Mouse (Mus musculus): ENCODE measurements around the gene Aatk.

Gene Aatk

GRCm38 (mm10) chr11:119990658-119991337, 56.2 kb downstream of the Aatk start:
- DNase-seq (ENCODE audit: low spot score in 2 of 2), result no peak

DNA sequence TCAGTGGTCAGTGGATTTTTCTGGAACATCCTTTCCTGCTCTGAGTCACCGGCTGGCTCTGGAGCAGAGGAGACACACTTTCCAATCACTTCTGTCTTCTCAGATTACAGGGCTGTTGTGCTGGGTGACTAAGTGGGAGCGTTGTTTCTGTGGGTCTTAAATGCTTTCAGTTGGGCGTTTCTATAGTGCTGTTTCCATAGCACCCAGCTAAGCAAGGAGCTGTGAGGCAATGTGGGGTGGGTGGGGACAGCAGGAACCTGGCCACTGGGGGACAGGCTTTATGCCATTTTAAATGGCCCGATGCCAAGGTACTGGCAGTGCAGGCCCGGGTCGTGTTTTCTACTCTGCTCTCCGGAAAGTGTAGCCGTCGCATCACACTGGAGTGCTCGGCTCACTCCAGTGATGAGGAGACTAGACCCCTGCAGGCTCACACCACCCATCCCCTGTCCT, 57.8 kb downstream of the Aatk start:
- DNase-seq (ENCODE audit: low spot score in 2 of 2), result peak in 1 of 2 experiments; percentile 80

- DNase-seq (ENCODE audit: low spot score in 2 of 2), result no peak
These were observed 58.6 kb downstream of the Aatk start for GRCm38 (mm10) chr11:119988391-119988790.

GRCm38 (mm10) chr11:119987876-119988275, 59.1 kb downstream of the Aatk start:
- DNase-seq (ENCODE audit: low spot score in 2 of 2), result no peak

GRCm38 (mm10) chr11:119986751-119987425, 60.1 kb downstream of the Aatk start:
- DNase-seq (ENCODE audit: low spot score in 2 of 2), result no peak

DNA sequence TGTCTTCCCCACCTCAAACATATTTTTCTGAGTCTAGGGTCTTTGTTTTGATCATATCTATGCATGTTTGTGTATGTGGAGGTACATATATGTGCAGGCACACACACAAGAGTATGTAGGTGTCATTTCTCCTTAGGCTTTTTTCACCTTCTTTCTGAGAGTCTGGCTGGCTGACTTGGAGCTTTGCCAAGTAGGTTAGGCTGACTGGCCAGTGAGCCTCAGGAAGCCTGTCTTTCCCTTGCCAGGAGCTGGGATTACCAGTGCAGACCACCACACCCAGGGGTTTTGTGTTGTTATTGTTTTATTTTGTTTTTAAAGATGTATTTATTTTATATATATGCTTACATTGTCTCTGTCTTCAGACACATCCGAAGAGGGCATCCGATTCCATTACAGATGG, 63.8 kb downstream of the Aatk start:
- DNase-seq (ENCODE audit: low spot score in 2 of 2), result no peak

DNA sequence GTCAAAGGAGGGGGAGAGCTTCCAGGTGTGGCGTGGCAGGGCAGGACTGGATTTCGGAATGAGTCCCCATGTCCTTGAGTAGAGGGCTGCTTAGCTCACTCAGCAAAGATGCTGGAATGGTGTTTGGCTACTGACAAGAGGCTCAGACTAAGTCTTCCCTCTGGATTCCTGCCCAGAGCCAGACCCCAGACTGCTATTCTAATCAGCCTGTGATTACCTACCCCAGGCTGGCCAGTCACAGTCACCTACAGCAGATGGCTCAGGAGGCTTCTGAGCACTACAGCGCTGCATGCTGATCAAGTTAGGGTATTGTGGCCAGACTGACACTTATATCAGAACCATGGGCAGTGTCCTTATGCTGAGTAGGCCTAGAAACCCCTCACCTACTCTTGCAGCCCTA, 64.7 kb downstream of the Aatk start:
- no peak for DNase-seq (ENCODE audit: low spot score in 2 of 2)

- no peak for DNase-seq (ENCODE audit: low spot score in 2 of 2)
These were observed 65.2 kb downstream of the Aatk start for GRCm38 (mm10) chr11:119981769-119982168.

DNA sequence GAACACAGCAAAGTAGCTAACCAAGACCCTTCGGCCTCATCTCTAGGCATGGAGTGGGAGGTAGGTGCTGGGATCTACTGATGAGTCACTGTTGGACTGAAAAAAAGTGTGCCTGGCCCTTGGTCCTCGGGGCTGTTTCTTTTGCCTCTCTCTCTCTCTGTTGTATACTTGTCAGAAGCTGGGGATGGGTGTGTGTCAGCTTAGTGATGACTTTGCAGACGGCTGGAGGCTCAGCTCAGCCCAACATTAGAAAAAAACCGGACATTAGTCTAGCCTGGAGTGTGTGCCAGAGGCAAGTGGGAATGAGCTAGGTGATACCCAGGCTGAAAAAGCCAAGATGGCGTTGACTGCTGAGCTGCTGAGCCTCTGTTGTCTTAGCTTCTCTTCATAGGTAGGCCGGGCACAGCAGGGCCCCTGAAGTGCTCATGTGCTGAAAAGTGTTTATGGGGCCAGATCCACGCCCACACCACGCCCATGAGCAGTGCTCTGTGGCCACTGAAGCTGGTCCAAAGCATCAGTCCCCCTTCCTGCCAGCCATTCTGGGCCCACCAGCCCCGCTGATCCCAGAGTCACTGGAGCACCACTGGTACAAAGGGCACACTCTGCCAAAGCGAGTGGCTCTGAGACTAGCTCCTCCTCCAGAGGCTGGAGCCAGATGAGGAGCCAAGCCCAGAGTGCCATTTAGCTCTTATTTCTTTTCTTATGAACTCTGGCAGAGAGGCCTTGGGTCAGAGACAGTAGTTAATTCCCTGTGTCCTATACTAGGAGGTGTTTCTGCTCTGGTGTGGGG, 67.2 kb downstream of the Aatk start:
- DNase-seq (ENCODE audit: low spot score in 2 of 2), result no peak

- DNase-seq (ENCODE audit: low spot score in 2 of 2), result no peak
These were observed 68.3 kb downstream of the Aatk start for GRCm38 (mm10) chr11:119978701-119979100.

DNA sequence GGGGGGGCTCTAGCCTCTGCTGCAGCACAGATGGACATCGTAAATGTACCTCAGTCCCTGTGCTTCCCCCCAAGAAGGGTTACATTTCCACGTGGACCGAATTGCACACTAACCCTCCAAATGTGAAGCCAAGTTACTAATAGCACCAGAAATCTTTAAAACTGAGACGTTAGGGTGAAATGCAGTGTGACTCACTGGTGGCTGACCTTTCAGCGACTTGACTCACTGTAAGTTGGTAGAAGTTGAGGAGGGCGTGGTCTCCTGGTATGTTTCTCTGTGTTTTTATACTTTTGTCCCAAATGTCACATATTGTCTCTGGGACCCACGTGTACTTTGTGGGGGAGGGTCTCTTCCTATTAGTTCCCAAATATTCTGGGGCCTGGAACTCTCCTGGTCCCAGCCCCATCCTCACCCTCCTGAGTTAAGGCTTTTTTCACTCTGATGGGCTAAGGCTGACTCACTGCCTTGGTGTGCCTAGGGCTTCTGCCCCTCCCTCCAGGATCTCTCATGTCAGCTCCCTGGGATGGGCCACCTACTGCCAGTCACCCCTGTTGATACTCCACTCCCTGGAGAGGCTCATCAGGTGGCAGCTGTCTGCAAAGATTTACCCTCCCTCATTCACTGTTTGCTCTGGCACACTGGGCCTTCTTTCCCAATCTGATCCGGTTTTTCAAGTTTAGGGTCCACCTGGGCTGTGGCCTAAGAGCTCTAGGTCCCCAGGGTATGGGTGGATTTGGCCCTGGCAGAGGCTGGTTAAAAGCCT, 71.0 kb downstream of the Aatk start:
- DNase-seq (ENCODE audit: low spot score in 2 of 2), result no peak

DNA sequence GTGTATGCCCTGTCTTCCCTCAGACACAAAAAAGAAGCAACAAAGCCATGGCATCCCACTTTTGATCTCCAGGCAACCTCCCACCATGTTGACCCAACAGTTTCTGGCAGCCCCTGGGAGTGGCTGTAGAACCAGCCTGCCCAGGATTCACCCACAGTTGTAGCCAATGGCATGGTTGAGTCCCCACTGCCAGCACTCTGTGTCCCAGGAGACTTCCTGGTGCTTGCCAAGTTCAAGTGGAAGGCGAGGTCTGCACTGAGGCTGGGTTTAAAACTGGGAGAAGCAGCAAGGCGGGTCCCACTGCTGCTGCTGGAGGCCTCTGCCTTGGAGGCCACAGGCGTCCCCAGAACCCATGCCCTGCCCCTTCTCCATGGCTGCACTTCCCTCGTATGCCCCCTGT, 73.2 kb downstream of the Aatk start:
- no peak for DNase-seq (ENCODE audit: low spot score in 2 of 2)

DNA sequence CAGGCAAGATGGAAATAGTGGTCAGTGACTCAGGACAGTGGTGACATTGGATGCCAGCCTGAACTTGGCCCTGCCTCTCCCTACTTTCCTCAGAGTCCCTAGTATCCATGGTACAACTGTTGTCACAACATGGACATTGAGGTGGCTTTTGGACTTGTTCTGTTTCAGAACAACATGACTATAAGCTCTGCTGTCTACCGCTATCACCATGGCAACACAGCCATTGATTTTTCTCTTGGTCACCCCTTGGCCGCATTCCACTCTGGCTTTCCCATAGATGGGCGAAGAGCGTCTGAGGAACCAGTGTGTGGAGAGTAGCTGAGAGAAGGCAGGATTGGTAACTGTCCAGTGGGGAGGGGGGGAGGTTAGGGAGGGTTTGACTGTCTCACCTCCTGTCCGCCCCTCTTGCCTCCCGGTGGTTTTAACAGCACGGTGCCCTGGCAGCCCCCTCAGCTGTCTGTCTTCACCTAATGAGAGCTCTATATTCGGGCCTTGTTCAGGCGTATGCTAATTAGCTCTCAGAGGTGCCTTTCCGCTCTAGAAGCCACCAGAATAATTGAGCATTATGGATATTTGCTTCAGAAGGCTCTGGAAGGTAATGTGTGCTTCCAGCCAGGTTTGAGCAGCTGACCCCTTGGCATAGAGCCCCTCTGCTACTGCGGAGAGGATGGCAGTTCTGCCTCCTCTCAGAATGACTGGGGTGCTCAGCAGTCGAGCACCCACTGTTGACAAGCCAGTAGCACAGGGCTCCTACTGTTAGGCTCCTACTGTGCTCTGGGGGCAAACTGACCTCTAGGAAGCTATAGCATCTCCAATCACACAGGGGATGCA, 76.7 kb downstream of the Aatk start:
- DNase-seq (ENCODE audit: low spot score in 2 of 2), result peak in 1 of 2 experiments; percentile 54

DNA sequence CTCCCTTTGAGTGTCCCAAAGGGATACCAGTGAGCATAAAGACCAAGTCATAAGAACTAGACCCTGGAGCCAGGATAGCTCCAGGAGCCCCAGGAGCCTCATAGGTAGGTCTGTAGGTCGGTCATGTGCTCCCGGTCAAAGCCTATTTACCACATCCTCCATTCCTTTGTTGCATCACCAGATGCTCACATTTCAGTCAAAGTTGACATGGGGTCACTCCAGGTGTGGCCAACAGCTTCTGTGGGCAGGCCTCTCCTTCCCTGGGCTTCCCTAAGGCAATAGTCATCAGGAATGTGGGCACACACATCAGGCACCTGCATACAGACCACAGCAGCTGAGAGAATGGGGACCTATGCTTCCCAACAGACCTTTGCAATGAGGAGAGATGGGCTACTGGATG, 79.1 kb downstream of the Aatk start:
- no peak for DNase-seq (ENCODE audit: low spot score in 2 of 2)

GRCm38 (mm10) chr11:119967401-119967800, 79.6 kb downstream of the Aatk start:
- no peak for DNase-seq (ENCODE audit: low spot score in 2 of 2)

DNA sequence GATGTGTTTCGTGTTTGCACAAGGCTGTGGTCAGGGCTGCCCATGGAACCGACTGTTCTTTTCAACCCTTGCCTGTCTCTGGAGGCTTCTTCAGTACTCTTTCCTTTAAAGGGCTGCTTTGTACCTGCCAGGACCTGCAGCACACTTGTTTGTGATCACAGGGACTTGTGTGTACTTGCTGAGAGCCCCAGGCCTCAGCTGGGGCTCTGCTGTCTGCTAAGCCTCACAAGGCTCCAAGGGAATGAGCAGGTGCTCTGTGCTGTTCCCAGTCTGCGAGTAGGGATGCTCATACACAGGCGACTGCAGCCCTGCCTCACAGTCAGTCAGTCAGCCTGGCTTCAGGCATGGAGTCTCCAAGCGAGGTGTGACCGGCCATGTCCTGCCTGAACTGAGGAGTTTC, 80.7 kb downstream of the Aatk start:
- DNase-seq (ENCODE audit: low spot score in 2 of 2), result no peak

DNA sequence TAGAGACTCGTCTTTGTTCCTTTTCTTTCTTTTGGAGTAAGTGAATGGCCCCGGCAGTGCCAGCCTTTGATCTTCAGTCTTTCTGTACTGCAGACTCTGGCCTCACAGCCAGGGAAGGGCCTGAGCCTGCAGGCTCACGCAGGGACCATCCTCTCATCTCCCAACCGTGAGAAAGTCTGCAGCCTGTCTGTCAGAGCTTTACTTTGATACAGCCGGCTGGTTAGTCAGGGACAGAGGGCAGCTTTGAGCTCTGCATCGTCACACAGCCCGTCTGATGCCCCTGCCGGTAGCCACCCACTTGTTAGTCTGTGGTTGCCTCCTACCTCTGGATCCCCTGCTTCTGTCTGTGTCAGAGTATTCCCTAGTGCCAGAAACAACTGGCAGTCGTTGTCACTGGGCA, 81.9 kb downstream of the Aatk start:
- DNase-seq (ENCODE audit: low spot score in 2 of 2), result no peak

DNA sequence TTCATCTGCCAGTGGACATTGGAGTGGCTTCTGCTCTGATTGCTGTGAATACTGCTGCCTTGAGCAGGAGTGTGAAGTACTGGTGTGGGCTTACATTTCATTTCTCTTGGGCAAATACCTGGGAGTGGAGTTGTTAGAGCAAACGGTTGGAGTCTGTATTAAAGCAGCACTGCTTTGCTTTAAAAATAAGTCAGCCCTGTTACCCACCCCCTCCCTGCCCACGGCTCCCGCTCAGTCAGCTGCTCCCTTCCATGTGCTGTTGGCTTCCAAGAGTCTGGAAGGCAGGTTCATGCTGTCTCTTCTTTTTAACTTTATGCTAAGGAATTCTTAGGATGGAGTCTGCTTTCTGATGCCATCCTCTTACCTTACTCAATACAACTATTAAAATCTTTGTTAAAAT, 85.5 kb downstream of the Aatk start:
- DNase-seq (ENCODE audit: low spot score in 2 of 2), result no peak

DNA sequence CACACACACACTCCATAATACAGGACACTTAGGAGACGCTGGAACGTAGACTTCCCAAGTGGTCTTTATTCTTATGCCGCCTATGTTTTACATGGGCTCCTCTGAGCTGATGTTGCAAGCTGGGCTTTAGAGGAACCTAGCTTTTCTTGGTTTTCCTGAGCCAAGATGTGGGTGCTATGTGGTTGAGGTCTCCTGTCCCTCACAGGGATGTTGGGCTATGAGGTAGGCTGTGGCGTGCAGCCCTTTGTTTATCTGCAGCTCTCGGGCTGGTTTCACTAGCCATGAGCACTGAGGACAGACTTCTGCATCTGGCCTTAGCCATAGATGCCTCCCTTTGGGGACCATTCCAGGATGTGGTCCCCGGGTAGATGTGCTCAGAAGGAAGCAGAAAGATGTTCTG, 86.3 kb downstream of the Aatk start:
- DNase-seq (ENCODE audit: low spot score in 2 of 2), result no peak

DNA sequence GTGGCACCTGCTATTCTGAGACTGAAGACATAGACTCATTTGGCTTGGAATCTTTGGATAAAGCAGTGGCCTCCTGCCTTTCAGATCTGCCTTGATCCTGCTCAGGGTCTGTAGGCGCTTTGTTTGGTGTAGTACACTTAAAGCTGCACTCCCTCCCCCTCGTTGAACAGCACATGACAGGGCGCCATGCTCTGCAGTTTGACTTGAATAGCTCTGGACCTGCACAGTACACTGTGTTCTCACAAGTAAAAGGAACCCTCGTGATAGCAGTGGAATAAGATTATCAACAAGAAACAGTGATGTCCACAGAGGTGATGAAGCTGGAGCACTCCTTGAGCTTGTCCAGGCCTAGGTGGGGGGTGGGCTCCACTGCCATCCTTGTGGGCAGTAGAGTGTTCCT, 87.3 kb downstream of the Aatk start:
- DNase-seq (ENCODE audit: low spot score in 2 of 2), result no peak

DNA sequence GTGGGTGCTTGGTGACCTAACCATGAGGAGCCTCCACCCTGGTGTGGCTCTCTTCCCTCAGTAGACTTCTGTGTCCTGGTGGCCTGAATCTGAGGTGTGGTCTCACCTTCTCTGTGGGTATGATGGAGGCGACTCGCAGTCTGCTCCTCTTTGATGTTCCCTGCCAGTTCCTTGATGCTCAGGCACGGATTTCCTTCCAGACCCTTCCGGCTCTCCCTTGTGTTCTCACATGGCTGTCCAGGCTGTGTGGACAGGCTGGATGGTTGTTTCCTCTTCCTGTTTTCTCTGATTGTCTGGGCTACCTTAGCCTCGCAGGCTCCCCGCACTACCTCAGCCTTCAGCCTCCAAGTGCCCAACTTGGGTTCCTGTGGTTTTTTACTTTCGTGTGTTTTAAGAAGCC, 88.1 kb downstream of the Aatk start:
- DNase-seq (ENCODE audit: low spot score in 2 of 2), result no peak

Measured in right cerebral cortex, postnatal 10 days (tissue).